Mouse (Mus musculus) olfactory bulb, adult 2 months (tissue): ENCODE data around the gene Crhbp.

Experiments
- CTCF ChIP-seq: fragments of 200-500 bp; IDR thresholded peaks from 2 replicates; pipeline ENCODE4 v1.5.1; 2012; ENCODE audit warnings: low read depth, mild to moderate bottlenecking, low read length, moderate library complexity; ENCODE audit not compliant: insufficient read depth
- POLR2A ChIP-seq: fragments of 200-500 bp; IDR thresholded peaks from 2 replicates; pipeline ENCODE4 v1.6.1; 2012; ENCODE audit warnings: mild to moderate bottlenecking, low read depth, low read length, moderate library complexity; ENCODE audit not compliant: insufficient read depth

GRCm38 (mm10) chr13:95450636-95451210 lies 6.0 kb upstream of the Crhbp start:
- TF ChIP-seq CTCF (no peak), POLR2A (no peak)
